Mouse (Mus musculus) kidney, postnatal 36 days (tissue): Measurements from ENCODE around the gene Sytl2.

Experiments used
- DNase-seq, 2 experiments: peaks; one replicate each; pipeline ENCODE4 v3.0.0; 2021 to 2022; ENCODE audit warnings: mixed read lengths in 2 of 2

The Sytl2 gene

GRCm38 (mm10) chr7:90372804-90373203, 70.8 kb downstream of the Sytl2 start:
- peak in 1 of 2 experiments; percentile 26 for DNase-seq

- DNase-seq: no peak
These were observed 82.4 kb downstream of the Sytl2 start for GRCm38 (mm10) chr7:90384411-90384810.

- no peak for DNase-seq
These were observed 84.9 kb downstream of the Sytl2 start for GRCm38 (mm10) chr7:90386885-90387459.

- no peak for DNase-seq
These were observed 87.7 kb downstream of the Sytl2 start for GRCm38 (mm10) chr7:90389765-90390164.

GRCm38 (mm10) chr7:90395073-90395472, 93.0 kb downstream of the Sytl2 start:
- no peak for DNase-seq

- DNase-seq: no peak
These were observed 93.9 kb downstream of the Sytl2 start for GRCm38 (mm10) chr7:90395928-90396327.

GRCm38 (mm10) chr7:90409934-90410333, 107.9 kb downstream of the Sytl2 start:
- peak; percentile 53 to 83 for DNase-seq

- DNase-seq: peak; percentile 86 to 92
These were observed 124.3 kb downstream of the Sytl2 start, which contains the start of gene Ccdc89 for GRCm38 (mm10) chr7:90426020-90427001. Gene Ccdc89, plus strand, starts transcription at chr7:90426577.

GRCm38 (mm10) chr7:90427006-90427405, 125.0 kb downstream of the Sytl2 start:
- no peak for DNase-seq

- no peak for DNase-seq
These were observed 130.2 kb downstream of the Sytl2 start for GRCm38 (mm10) chr7:90432221-90432620.

- DNase-seq: no peak
These were observed 138.0 kb downstream of the Sytl2 start for GRCm38 (mm10) chr7:90440044-90440443.

GRCm38 (mm10) chr7:90442070-90442469, 140.0 kb downstream of the Sytl2 start:
- DNase-seq: no peak

- peak; percentile 98 to 99 for DNase-seq
These were observed 140.5 kb downstream of the Sytl2 start, which contains the start of gene Crebzf for GRCm38 (mm10) chr7:90442518-90443080. Gene Crebzf, plus strand, starts transcription at chr7:90442729.

- DNase-seq: peak; percentile 68 to 82
These were observed 141.3 kb downstream of the Sytl2 start for GRCm38 (mm10) chr7:90443101-90444091.

- DNase-seq: peak in 1 of 2 experiments; percentile 33
These were observed 142.2 kb downstream of the Sytl2 start for GRCm38 (mm10) chr7:90444206-90444605.

- no peak for DNase-seq
These were observed 154.2 kb downstream of the Sytl2 start for GRCm38 (mm10) chr7:90456149-90456844.

GRCm38 (mm10) chr7:90456845-90457468, 154.9 kb downstream of the Sytl2 start, which contains the start of gene Tmem126a:
Gene Tmem126a, minus strand, starts transcription at chr7:90457229.
- peak; percentile 92 to 94 for DNase-seq

- DNase-seq: peak; percentile 12 to 32
These were observed 155.5 kb downstream of the Sytl2 start for GRCm38 (mm10) chr7:90457517-90457916.
